Mouse (Mus musculus) bone marrow, adult 2 months (tissue): Measurements from ENCODE around the gene Prune1.

Source experiments
- CTCF ChIP-seq: fragments of 200-500 bp; IDR thresholded peaks from 2 replicates; pipeline ENCODE4 v1.5.1; 2011; ENCODE audit warnings: low read length, control low read depth; ENCODE audit not compliant: control insufficient read depth, insufficient read depth
- POLR2A ChIP-seq: fragments of 200-500 bp; IDR thresholded peaks from 2 replicates; pipeline ENCODE4 v1.6.1; 2011; ENCODE audit warnings: low read depth, mild to moderate bottlenecking, control low read depth, low read length, borderline replicate concordance; ENCODE audit not compliant: control insufficient read depth

DNA sequence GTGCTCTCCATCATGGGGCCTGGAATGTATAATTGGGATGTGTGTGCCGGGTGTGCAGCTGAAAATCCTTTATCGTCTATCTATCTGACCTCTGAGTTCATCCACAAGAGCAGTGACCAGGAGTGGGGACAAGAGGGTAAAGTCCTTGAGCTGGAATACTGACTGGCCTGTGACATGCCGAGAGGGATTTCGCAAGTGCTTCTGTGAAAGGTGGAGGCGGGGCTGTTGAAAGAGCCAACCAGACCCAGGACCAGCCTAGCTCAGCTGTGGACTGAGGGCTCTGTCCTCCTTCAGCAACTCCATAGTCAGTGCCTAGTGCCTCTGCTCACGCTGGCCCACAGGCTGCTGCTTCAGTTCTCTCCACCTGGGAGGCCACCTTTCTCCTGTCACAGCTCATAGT lies 36.7 kb upstream of the Prune1 start:
- TF ChIP-seq POLR2A (no peak), CTCF (no peak)
